Mouse (Mus musculus) liver, embryonic 14.5 days (tissue): ENCODE data around the gene Ugt1a6a.

Experiments
- CTCF ChIP-seq: IDR thresholded peaks from 2 replicates; pipeline ENCODE4 v1.5.1; 2016; ENCODE audit warnings: antibody characterized with exemption, low read depth, control low read depth
- EP300 ChIP-seq: IDR thresholded peaks from 2 replicates; pipeline ENCODE4 v1.6.1; 2016; ENCODE audit warnings: antibody characterized with exemption, low read depth

GRCm38 (mm10) chr1:88220336-88220735, 85.7 kb downstream of the Ugt1a6a start:
- TF ChIP-seq CTCF (no peak), EP300 (no peak)
